Mouse (Mus musculus) ES-E14 (cell line): Measurements from ENCODE around the gene Pkib.

Experiments used
- CHD2 ChIP-seq: IDR thresholded peaks from 2 replicates; pipeline ENCODE4 v1.6.1; 2014; ENCODE audit warnings: mild to moderate bottlenecking, low read depth, low read length, inconsistent platforms
- HCFC1 ChIP-seq: IDR thresholded peaks from 2 replicates; pipeline ENCODE4 v1.6.1; 2012; ENCODE audit warnings: low read length, inconsistent platforms, borderline replicate concordance; ENCODE audit not compliant: insufficient read depth
- MAFK ChIP-seq: IDR thresholded peaks from 2 replicates; pipeline ENCODE4 v1.6.1; 2014; ENCODE audit warnings: mild to moderate bottlenecking, low read depth, low read length, inconsistent platforms; ENCODE audit not compliant: insufficient read depth
- ZC3H11A ChIP-seq: IDR thresholded peaks from 2 replicates; pipeline ENCODE4 v1.6.1; 2012; ENCODE audit warnings: low read depth, mild to moderate bottlenecking, inconsistent platforms, low read length, borderline replicate concordance
- ZNF384 ChIP-seq: IDR thresholded peaks from 2 replicates; pipeline ENCODE4 v1.6.1; 2012; ENCODE audit warnings: low read depth, low read length, inconsistent platforms

- TF ChIP-seq ZNF384 (no peak), MAFK (no peak), HCFC1 (no peak), ZC3H11A (no peak), CHD2 (no peak)
These were observed 58.4 kb downstream of the Pkib start for GRCm38 (mm10) chr10:57690161-57690560.
